Mouse (Mus musculus) kidney, postnatal 25 days (tissue): ENCODE measurements at regions not wholly inside any gene's neighbourhood (a gene's known extent, or its start where the extent isn't known, plus 50 kb on each side); places are given as distances from the start of the nearest gene placed in this dataset.
A peak's percentile ranks its signal among the peaks of the same experiment; 100 is the strongest.

Source experiments
- DNase-seq, 2 experiments: peaks; one replicate each; pipeline ENCODE4 v3.0.0; 2021; ENCODE audit warnings: mixed read lengths in 2 of 2

GRCm38 (mm10) chr1:16007809-16008208 lies 85.3 kb downstream of the 4930444P10Rik start:
- DNase-seq = no peak

GRCm38 (mm10) chr1:16006888-16007287 lies 86.2 kb downstream of the 4930444P10Rik start:
- DNase-seq = no peak

GRCm38 (mm10) chr1:15997135-15997534 lies 96.0 kb downstream of the 4930444P10Rik start:
- no peak for DNase-seq

GRCm38 (mm10) chr1:15996341-15996740 lies 96.8 kb downstream of the 4930444P10Rik start:
- DNase-seq = no peak

GRCm38 (mm10) chr1:15993561-15994410 lies 99.3 kb downstream of the 4930444P10Rik start:
- DNase-seq = peak in 1 of 2 experiments; percentile 40

DNA sequence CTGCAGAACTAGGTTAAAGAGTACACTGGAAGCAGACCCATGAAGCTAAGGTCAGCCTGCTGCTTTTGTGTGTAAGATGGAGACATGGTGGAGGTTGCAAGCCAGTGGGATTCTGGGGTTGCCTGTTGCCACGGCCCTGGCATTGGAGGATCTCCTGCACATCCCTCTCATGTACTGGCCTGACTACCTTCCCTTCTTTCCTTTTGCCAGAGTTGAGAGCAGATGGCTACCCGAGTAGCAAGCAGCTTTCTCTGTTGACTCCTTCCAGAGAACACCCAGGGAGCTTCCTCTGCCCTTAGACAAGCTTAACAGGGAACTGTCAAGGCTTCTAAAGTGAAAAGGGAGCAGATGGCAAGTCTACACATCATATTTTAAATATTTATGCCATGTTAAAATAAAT lies 102.1 kb downstream of the 4930444P10Rik start:
- DNase-seq = no peak

DNA sequence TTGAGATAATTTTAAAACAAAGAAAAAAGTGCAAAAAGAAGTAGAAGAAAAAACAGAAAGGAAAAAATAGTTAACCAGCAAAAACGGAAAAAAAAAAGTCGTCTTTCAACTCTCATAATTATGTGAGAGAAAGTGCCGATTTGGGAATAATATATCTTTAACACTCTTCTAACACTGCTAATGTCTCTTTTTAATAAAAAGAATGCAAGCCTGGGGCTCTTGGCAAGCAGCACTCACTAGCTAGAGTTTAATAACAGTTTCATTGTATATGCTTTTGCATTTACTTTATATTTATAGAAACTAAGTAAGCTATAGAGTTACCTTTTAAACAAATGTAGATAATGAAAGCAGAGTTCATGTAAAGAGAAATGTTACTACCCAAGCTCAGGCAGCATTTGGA lies 107.5 kb downstream of the 4930444P10Rik start:
- no peak for DNase-seq

GRCm38 (mm10) chr1:15979333-15979732 lies 113.8 kb downstream of the 4930444P10Rik start:
- DNase-seq = no peak

- DNase-seq = no peak
Measured at GRCm38 (mm10) chr1:15959578-15959977, 133.5 kb downstream of the 4930444P10Rik start.

- DNase-seq = no peak
Measured at GRCm38 (mm10) chr1:15958661-15959060, 134.5 kb downstream of the 4930444P10Rik start.

- no peak for DNase-seq
Measured at GRCm38 (mm10) chr1:15943662-15944061, 149.5 kb downstream of the 4930444P10Rik start.

GRCm38 (mm10) chr1:15943041-15943440 lies 150.1 kb downstream of the 4930444P10Rik start:
- no peak for DNase-seq
